In the genomic region with DNA sequence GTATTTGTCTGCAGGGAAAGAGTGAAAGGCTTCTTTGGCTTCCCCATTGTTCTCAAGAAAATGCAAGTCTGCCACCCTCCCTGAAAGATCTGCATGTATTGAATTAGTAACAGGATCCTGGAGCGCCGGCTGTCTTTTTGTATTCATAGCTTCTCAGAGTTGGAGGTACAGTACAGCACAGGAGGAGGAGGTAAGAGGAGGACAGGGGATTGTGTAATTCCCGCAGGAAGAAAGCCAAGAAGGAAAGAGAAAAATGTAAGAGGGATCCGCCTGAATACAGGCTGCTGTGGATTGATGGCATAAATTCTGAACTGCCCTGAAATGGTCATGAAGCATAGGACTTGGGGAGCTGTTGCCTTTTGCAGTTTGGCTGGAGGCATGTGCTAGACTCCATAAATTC, we compare ENCODE assay signal across 10 mouse cellular contexts. TPM values are rescaled to one million over a fixed set of nuclear protein-coding genes. Genes with fewer than 3 reads are reported as not detected.
DNase-seq lines count a peak whose midpoint lies in the region.
"Had no signal": no experiment of that assay in that cellular context is flagged by ENCODE, and none has a peak within 500 bp of the region (broad histone marks: within the 10 kb centered on the region; RNA-seq: fewer than 3 reads in every experiment).

No protein-coding gene starts in this region.

- H3K27me3 ChIP-seq in forebrain, embryonic 10.5 days (ENCODE audit: poor library complexity, severe bottlenecking), result no peaks in the 10 kb centered on the region
- H3K27me3 ChIP-seq: hindbrain, embryonic 15.5 days had no signal

- H3K4me3 ChIP-seq in forebrain, embryonic 10.5 days, result no peak overlapping the region
- H3K4me3 ChIP-seq: hindbrain, embryonic 15.5 days had no signal

- H3K36me3 ChIP-seq in forebrain, embryonic 10.5 days (replicated peaks), result no peaks in the 10 kb centered on the region
- H3K36me3 ChIP-seq: hindbrain, embryonic 15.5 days had no signal

- 59% methylated on average over 4 of the region's 4 CpGs for WGBS in forebrain, embryonic 10.5 days

- peak; percentile 10 for DNase-seq in adrenal gland, adult 2 months
- DNase-seq in adrenal gland, postnatal 25 days, result no peak
- DNase-seq in left cerebral cortex, adult 18-20 months (ENCODE audit: low spot score in 2 of 2), result peak; percentile 48 to 61
- no peak for DNase-seq in left cerebral cortex, adult 11 months (ENCODE audit: low spot score)
- peak; percentile 91 for DNase-seq in fat pad, adult 2 months (ENCODE audit: extremely low read depth, low read depth, low spot score)
- peak; percentile 51 to 68 for DNase-seq in right cerebral cortex, postnatal 10 days (ENCODE audit: low spot score in 2 of 2)
- DNase-seq in cerebellum, postnatal 10 days, result no peak
- no peak for DNase-seq in forebrain, embryonic 10.5 days (ENCODE audit: extremely low spot score, low spot score)
- DNase-seq: cerebellum, adult 9-10 months had no signal

- H3K27ac ChIP-seq in forebrain, embryonic 10.5 days, result no peak overlapping the region
- H3K27ac ChIP-seq: hindbrain, embryonic 15.5 days had no signal

- H3K9me3 ChIP-seq in forebrain, embryonic 10.5 days, result no peaks in the 10 kb centered on the region
- H3K9me3 ChIP-seq: hindbrain, embryonic 15.5 days had no signal

- H3K4me1 ChIP-seq in forebrain, embryonic 10.5 days, result peaks cover 8% of the 10 kb centered on the region

RNA-seq across cellular contexts. Expression of gene Trib2, which starts 36.1 kb away (rescaled TPM):
- total RNA-seq in adrenal gland, adult 2 months (2021), result 10 to 100 TPM; 10.7 to 16.3 TPM
- 8.8 and 10.5 TPM in 2 replicates for polyA plus RNA-seq in adrenal gland, adult 2 months (2012; rRNA removed)
- 12.3 and 12.9 TPM in 2 replicates for total RNA-seq in adrenal gland, postnatal 25 days (2021)
- total RNA-seq in left cerebral cortex, adult 18-20 months (2021), result 10 to 100 TPM; 50.1 to 52.9 TPM
- 29.4 and 33.6 TPM in 2 replicates for polyA plus RNA-seq in forebrain, embryonic 10.5 days (2016; fragmentation: Nextera tagmentation; extraction: Ambion mirVana)

Comparison
In these comparisons a context has a peak if more than half of its experiments do, and no peak if none do; other contexts are left out.
1. DNase-seq: peak in adrenal gland, adult 2 months (single experiment), left cerebral cortex, adult 18-20 months (2 of 2), fat pad, adult 2 months (single experiment) and right cerebral cortex, postnatal 10 days (2 of 2); none in adrenal gland, postnatal 25 days (single experiment), left cerebral cortex, adult 11 months (single experiment), cerebellum, postnatal 10 days (0 of 2) and forebrain, embryonic 10.5 days (single experiment).